Mouse (Mus musculus) liver, adult 2 months (tissue): ENCODE measurements around the gene Babam1.

Experiments used
- CTCF ChIP-seq: fragments of 200-500 bp; IDR thresholded peaks from 2 replicates; pipeline ENCODE4 v1.5.1; 2011; ENCODE audit warnings: low read depth, low read length, control low read depth
- POLR2A ChIP-seq: fragments of 200-500 bp; IDR thresholded peaks from 2 replicates; pipeline ENCODE4 v1.6.1; 2011; ENCODE audit warnings: low read length, control low read depth; ENCODE audit not compliant: insufficient read depth; ENCODE audit errors: extremely low read depth

GRCm38 (mm10) chr8:71395071-71395470 is 1.6 kb upstream of the Babam1 start:
- TF ChIP-seq POLR2A (no peak), CTCF (no peak)
